Mouse (Mus musculus): ENCODE data around the gene Prss23. TPM values are rescaled to one million over a fixed set of nuclear protein-coding genes. Genes with fewer than 3 reads are reported as not detected.

Gene Prss23
- total RNA-seq, 4 experiments from 2014 or later = 48.3 to 61.7 (median 58.2) TPM

GRCm38 (mm10) chr7:89511921-89512514 is 15.0 kb downstream of the Prss23 start:
- DNase-seq (ENCODE audit: low spot score in 2 of 2) = no peak

- no peak for DNase-seq (ENCODE audit: low spot score in 2 of 2)
Observed at GRCm38 (mm10) chr7:89508672-89509071, 18.3 kb downstream of the Prss23 start.

DNA sequence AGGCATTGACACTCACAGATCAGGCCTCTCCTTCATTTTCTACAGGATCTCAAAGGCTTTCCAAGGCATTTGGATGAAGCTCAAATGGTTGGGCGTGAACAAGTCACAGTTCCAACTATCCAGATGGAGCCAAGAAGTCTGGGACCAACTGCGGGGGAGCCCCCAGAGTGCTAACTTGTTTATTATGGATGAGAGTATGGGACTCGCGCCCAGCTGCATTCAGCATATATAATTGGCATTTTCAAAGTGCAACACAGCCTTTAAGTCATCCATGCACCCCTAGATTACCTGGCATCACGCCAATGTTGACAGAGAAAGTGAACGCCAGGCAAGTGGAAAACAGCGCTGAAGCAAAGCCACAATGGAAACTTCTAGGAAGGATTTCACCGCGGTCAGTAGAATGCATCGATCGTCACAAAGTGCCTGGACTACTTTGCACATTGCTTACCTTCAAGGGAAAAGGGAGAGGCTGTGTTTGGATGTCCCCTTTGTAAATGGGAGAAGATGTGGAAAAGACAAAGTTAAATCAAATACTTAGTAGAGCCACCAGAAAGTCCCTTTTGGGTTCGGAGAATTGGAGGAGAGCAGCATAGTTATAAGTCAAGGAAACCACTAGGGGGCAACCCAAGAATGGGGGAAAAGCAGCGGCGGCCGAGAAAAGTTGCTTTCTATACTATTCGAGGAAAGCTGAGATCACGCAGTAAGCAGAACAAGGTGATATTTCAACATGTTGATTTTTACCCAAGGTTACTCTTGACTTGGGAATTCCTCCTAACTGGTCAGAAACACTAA is 27.3 kb downstream of the Prss23 start:
- no peak for DNase-seq (ENCODE audit: low spot score in 2 of 2)

DNA sequence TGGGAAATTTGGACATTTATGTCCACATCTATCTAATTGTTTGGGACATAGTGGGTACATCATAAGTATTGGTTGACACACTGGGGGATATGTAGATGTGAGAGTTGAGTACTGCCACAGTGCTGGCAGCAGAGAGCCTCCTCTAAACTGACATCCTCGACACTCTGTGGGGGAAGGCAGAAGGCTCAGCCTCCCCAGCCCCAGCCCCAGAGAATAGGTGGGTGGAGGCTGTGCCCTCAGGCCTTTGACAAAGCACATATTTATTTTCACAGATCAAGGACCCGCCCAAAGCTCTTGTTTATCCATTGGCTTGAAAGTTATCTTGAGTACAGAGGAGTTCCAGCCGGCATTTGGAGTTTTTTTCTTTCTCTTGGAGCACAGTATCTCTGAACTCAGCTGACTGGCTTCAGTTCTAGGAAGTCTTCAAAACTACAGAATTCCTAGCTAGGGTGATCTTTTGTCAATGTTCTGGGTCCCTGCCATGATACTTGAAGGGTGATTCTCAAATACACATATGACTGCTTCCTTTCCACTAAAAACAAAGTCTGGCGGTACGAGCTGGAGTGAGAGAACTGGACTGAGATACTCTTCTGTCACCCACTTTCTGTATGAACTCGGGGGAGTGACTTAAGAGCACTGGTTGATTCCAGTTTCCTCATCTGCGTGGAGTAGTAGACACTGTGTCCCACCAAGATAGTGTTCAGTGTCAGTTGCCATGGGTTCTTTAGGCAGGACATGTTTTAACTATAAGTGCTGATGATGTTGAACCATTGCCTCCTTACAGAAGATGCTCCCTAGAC is 43.0 kb downstream of the Prss23 start:
- DNase-seq (ENCODE audit: low spot score in 2 of 2) = no peak

- peak in 1 of 2 experiments; percentile 48 for DNase-seq (ENCODE audit: low spot score in 2 of 2)
Observed at GRCm38 (mm10) chr7:89481723-89482122, 45.3 kb downstream of the Prss23 start.

- DNase-seq (ENCODE audit: low spot score in 2 of 2) = no peak
Observed at GRCm38 (mm10) chr7:89478490-89478889, 48.5 kb downstream of the Prss23 start.

DNA sequence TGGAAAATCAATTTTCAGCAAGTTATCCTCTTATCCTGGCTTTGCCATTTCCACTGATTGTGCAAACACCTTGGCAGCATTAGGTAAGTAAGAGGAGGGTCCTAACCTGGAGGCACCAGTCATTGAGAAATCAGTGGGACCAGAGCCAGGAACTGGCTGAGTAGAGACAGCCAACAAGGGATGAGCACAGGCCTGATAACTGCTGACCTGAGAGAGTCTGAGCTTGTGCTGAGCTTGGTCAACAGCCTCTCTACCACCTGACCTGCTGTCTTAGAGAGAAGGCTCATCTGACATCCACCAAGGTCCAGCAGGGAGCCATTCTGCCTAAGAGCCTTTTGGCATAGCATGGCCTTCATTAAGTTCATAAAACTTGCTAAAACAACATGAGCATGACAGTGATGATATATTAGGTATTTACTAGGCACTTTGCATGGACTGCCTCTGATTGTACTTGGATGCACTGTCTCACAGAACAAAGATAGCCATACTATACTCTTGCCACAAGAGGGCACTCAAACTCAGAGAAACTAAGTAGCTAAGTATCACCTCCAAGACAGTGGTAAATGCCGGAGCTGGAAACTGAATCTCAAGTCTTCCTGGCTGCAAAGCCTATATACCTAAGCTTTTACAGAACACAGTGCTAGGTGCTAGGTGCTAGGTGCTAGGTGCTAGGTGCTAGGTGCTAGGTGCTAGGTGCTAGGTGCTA is 49.5 kb downstream of the Prss23 start:
- no peak for DNase-seq (ENCODE audit: low spot score in 2 of 2)

- peak in 1 of 2 experiments; percentile 19 for DNase-seq (ENCODE audit: low spot score in 2 of 2)
Observed at GRCm38 (mm10) chr7:89473442-89473841, 53.5 kb downstream of the Prss23 start.

GRCm38 (mm10) chr7:89463775-89464592 is 63.0 kb downstream of the Prss23 start:
- no peak for DNase-seq (ENCODE audit: low spot score in 2 of 2)

GRCm38 (mm10) chr7:89463246-89463645 is 63.7 kb downstream of the Prss23 start:
- DNase-seq (ENCODE audit: low spot score in 2 of 2) = no peak

- DNase-seq (ENCODE audit: low spot score in 2 of 2) = no peak
Observed at GRCm38 (mm10) chr7:89462646-89463207, 64.3 kb downstream of the Prss23 start.

DNA sequence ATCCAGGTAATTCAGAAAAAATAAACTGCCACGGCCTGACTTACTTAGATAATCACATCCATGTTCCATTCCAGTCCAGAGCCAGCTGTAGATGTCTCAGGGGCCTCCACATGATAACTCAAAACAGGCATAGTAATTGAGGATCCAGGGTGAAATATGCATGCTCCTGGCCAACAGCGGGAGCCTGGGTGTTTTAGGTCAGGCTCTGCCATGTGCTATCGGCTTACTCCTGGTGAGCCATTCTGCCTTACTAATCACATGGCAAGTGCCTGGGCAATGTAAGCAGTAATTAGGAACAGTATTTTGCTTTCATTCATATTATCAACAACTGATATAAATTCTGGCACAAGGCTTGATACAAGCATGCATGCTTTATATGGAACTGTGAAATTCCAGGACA is 65.6 kb downstream of the Prss23 start:
- DNase-seq (ENCODE audit: low spot score in 2 of 2) = peak in 1 of 2 experiments; percentile 17

- no peak for DNase-seq (ENCODE audit: low spot score in 2 of 2)
Observed at GRCm38 (mm10) chr7:89460911-89461310, 66.1 kb downstream of the Prss23 start.

- no peak for DNase-seq (ENCODE audit: low spot score in 2 of 2)
Observed at GRCm38 (mm10) chr7:89459691-89460090, 67.3 kb downstream of the Prss23 start.

Other genes starting within 250 kb of the Prss23 start
- gene Tmem135, start 123.0 kb downstream of the Prss23 start, total RNA-seq (2022) = 10 to 100 TPM; 13.9 to 18.6 (median 15.0) TPM
- 10 to 100 TPM; 16.8 to 33.2 (median 27.0) TPM for gene Fzd4, start 122.8 kb downstream of the Prss23 start, total RNA-seq (2022)
- gene Me3, start 105.2 kb upstream of the Prss23 start, total RNA-seq (2022) = 100 to 1,000 TPM; 103 to 126 (median 115) TPM